Mouse (Mus musculus) testis, adult 2 months (tissue): Measurements from ENCODE around the gene Actn1.

Experiments
- CTCF ChIP-seq: fragments of 200-500 bp; IDR thresholded peaks from 2 replicates; pipeline ENCODE4 v1.5.1; 2012; ENCODE audit warnings: low read depth, mild to moderate bottlenecking, inconsistent platforms, low read length, moderate library complexity; ENCODE audit not compliant: control insufficient read depth, insufficient read depth, insufficient replicate concordance
- POLR2A ChIP-seq: fragments of 200-500 bp; IDR thresholded peaks from 2 replicates; pipeline ENCODE4 v1.6.1; 2012; ENCODE audit warnings: low read depth, mild to moderate bottlenecking, inconsistent platforms, low read length, moderate library complexity; ENCODE audit not compliant: control insufficient read depth

DNA sequence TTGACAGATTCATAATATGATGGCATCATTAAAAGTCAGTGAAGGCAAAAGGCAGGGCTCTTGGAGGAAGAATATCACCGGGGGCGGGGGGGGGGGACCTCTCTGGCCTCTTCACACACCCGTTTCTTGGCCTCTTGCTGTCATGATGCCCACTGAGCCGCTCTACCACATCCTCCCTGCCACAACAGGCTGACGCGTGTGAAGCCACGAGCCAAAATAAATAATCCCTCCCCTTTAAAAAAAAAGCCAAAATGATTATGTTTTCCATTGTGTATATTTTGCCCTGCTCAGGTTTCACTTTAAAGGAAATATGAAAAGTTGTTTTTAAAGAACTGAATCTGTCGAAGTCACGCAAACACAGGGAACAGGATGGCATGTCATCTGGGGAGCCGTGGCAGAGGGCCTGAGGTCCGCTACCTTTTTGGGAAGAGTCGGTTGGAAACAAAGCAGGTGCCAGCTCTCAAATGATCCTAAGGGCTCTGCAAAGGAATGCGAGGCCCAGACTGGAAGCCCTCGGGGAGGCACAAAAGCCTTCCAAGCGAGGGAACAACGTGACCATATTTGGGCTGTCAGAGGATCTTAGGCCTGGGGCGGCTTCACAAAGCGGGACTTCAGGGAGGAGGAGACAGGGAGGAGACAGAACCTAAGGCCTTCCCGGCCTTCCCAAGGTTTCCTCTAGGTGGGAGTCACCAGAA is 51.9 kb downstream of the Actn1 start:
- TF ChIP-seq CTCF, result no peak
- TF ChIP-seq POLR2A, result no peak
